8 mouse cellular contexts compared by ENCODE assay signal in the genomic region with DNA sequence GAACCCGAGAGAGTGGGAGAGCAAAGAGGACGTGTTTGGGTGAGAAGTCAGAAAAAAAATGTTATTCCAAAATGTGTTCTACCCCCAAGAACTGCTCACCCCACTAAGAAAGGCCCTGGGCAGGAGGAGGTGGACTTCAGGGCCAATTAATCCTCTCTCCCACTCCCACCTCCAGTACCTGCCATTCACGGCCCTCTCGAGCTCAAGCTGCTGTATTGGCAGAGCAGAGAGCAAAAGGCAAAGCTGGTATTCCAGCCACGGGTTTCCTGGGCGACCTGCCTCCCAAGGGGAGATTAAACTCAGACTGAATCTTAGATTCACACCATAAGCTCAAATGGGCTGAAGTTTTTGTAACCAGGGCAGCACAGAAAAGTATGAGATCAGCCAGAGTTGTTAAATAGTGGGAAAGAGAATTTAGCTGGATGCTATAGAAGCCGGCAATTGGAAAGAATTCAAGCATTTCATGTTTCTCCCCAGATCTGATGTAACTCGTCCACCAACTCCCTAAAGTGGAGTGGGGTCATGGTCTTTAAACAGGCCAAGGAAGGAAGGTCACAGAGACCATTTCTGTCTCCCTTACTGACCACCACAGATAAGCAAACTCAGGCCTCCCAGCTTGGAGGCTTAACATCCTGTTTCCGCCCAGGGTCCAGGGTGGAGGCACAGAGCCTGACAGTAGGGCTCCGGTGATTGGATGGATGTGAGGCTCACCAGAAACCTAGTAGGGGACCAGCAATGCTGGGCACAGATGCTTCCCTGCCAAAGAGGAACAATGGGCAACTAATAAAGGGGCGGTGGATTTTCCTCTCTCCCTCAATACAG.
A peak's percentile ranks its signal among the peaks of the same experiment; 100 is the strongest.
DNase-seq lines count a peak whose midpoint lies in the region; ATAC-seq lines count a peak whose summit lies in the region.

No protein-coding gene starts in this region.

- ATAC-seq in hindbrain, embryonic 13.5 days (ENCODE audit: low FRiP score): no peak
- ATAC-seq in liver, embryonic 12.5 days: peak; percentile 68
- no peak for ATAC-seq in neural tube, embryonic 14.5 days (ENCODE audit: low read depth)

- H3K4me2 ChIP-seq in hindbrain, embryonic 13.5 days: no peak overlapping the region
- H3K4me2 ChIP-seq in liver, embryonic 12.5 days: no peak overlapping the region
- no peak overlapping the region for H3K4me2 ChIP-seq in neural tube, embryonic 14.5 days (ENCODE audit: low read depth, low read length)

- H3K9ac ChIP-seq in hindbrain, embryonic 13.5 days: no peak overlapping the region
- no peak overlapping the region for H3K9ac ChIP-seq in liver, embryonic 12.5 days
- H3K9ac ChIP-seq in neural tube, embryonic 14.5 days (replicated peaks; ENCODE audit: low read depth, low read length): no peak overlapping the region

- H3K4me1 ChIP-seq in hindbrain, embryonic 13.5 days (replicated peaks): peaks cover 12% of the 10 kb centered on the region; the same call in 1 of the 2 replicates
- peaks cover 25% of the 10 kb centered on the region for H3K4me1 ChIP-seq in hindbrain, embryonic 10.5 days (replicated peaks)
- 0 out of 2 replicates have a peak, but pooled peaks cover 14% of the 10 kb centered on the region for H3K4me1 ChIP-seq in liver, embryonic 12.5 days
- peaks cover 6% of the 10 kb centered on the region; the same call in 1 of the 2 replicates for H3K4me1 ChIP-seq in neural tube, embryonic 14.5 days (ENCODE audit: control insufficient read depth, insufficient read depth, low read length)

- no peak for DNase-seq in hindbrain, embryonic 10.5 days (ENCODE audit: low spot score)
- peak; percentile 21 to 32 for DNase-seq in heart, postnatal 14 days
- DNase-seq in B cell, adult 2 months: no peak
- DNase-seq in thymus, postnatal 4 days: no peak
- DNase-seq in urinary bladder, postnatal 25 days (ENCODE audit: low spot score): no peak

- no peak overlapping the region for H3K4me3 ChIP-seq in hindbrain, embryonic 13.5 days
- no peak overlapping the region for H3K4me3 ChIP-seq in hindbrain, embryonic 10.5 days
- H3K4me3 ChIP-seq in liver, embryonic 12.5 days: no peak overlapping the region
- H3K4me3 ChIP-seq in neural tube, embryonic 14.5 days (ENCODE audit: low read depth, low read length): no peak overlapping the region

- H3K36me3 ChIP-seq in hindbrain, embryonic 13.5 days: no peaks in the 10 kb centered on the region
- no peaks in the 10 kb centered on the region for H3K36me3 ChIP-seq in hindbrain, embryonic 10.5 days
- H3K36me3 ChIP-seq in liver, embryonic 12.5 days: no peaks in the 10 kb centered on the region
- no peaks in the 10 kb centered on the region for H3K36me3 ChIP-seq in neural tube, embryonic 14.5 days (ENCODE audit: control insufficient read depth, insufficient read depth, low read length)

- no peaks in the 10 kb centered on the region for H3K9me3 ChIP-seq in hindbrain, embryonic 13.5 days
- no peaks in the 10 kb centered on the region for H3K9me3 ChIP-seq in hindbrain, embryonic 10.5 days
- no peaks in the 10 kb centered on the region for H3K9me3 ChIP-seq in liver, embryonic 12.5 days (replicated peaks)
- no peaks in the 10 kb centered on the region for H3K9me3 ChIP-seq in neural tube, embryonic 14.5 days (ENCODE audit: control insufficient read depth, low read length)

- 72% methylated on average over 11 of the region's 11 CpGs for WGBS in hindbrain, embryonic 13.5 days
- 70% methylated on average over 11 of the region's 11 CpGs for WGBS in hindbrain, embryonic 10.5 days
- WGBS in liver, embryonic 12.5 days (ENCODE audit: insufficient replicate concordance): 37% methylated on average over 11 of the region's 11 CpGs
- 71% methylated on average over 11 of the region's 11 CpGs for WGBS in neural tube, embryonic 14.5 days

- H3K27ac ChIP-seq in hindbrain, embryonic 13.5 days: peak overlapping the region; percentile 52; the same call in 1 of the 2 replicates
- no peak overlapping the region; the same call in 1 of the 2 replicates for H3K27ac ChIP-seq in hindbrain, embryonic 10.5 days
- H3K27ac ChIP-seq in liver, embryonic 12.5 days: peak overlapping the region; percentile 50; the same call in 1 of the 2 replicates
- 0 out of 2 replicates have a peak overlapping the region, but pooled peaks have one; percentile 22 for H3K27ac ChIP-seq in neural tube, embryonic 14.5 days (ENCODE audit: low read depth, low read length)

- intact Hi-C loops in heart, postnatal 14 days (cut with DNase I): no loop called here

- H3K27me3 ChIP-seq in hindbrain, embryonic 13.5 days: peaks cover 14% of the 10 kb centered on the region; the same call in 1 of the 2 replicates
- H3K27me3 ChIP-seq in hindbrain, embryonic 10.5 days (ENCODE audit: insufficient read depth, poor library complexity, severe bottlenecking): peaks cover 40% of the 10 kb centered on the region
- no peaks in the 10 kb centered on the region for H3K27me3 ChIP-seq in liver, embryonic 12.5 days (replicated peaks)
- H3K27me3 ChIP-seq in neural tube, embryonic 14.5 days (ENCODE audit: control insufficient read depth, insufficient read depth, low read length): no peaks in the 10 kb centered on the region

Comparison
In these comparisons a context has a peak if more than half of its experiments do, and no peak if none do; other contexts are left out.
1. DNase-seq: peak in heart, postnatal 14 days (2 of 2); none in hindbrain, embryonic 10.5 days (single experiment), B cell, adult 2 months (0 of 2), thymus, postnatal 4 days (single experiment) and urinary bladder, postnatal 25 days (single experiment).